ENCODE assay signal across 8 mouse cellular contexts in the genomic region with DNA sequence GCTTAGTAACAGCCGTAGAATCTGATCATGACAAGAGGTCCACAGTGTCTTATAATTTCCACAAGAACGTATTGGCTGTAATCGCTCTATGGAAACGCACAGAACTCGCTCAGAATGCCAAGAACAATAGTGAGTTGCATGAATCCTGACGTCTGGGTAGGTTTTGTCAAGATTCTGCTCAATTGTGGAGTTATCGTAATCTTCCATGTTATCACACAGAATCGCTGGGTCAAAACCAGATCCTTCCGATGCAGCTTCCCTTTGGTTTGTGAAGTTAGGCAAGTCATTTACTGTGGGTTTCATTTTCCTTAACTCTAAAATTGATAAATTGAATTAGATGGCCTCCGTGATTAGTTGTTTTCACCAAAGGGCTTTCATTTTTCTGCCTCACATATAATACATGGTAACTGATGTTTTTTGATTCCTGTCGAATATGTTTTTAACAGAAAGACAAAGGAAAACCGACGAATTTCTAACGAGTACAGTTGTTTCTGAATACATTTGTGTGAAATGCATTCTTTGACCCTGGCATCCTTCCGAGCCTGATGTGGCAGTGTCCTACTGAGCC. TPM values are rescaled to one million over a fixed set of nuclear protein-coding genes. Genes with fewer than 3 reads are reported as not detected.
DNase-seq lines count a peak whose midpoint lies in the region; ATAC-seq and TF ChIP-seq lines count a peak whose summit lies in the region.

No protein-coding gene starts in this region.

- H3K27me3 ChIP-seq in forebrain, embryonic 16.5 days (replicated peaks; ENCODE audit: control insufficient read depth, insufficient read depth, low read length): no peaks in the 10 kb centered on the region
- no peaks in the 10 kb centered on the region for H3K27me3 ChIP-seq in limb, embryonic 14.5 days (ENCODE audit: control insufficient read depth, insufficient read depth, low read length)

- no peaks in the 10 kb centered on the region for H3K36me3 ChIP-seq in forebrain, embryonic 16.5 days (ENCODE audit: control insufficient read depth, insufficient read depth)
- H3K36me3 ChIP-seq in limb, embryonic 14.5 days (ENCODE audit: control insufficient read depth, insufficient read depth, low read length): no peaks in the 10 kb centered on the region

- WGBS in forebrain, embryonic 16.5 days: 49% methylated on average over 15 of the region's 15 CpGs
- 51% methylated on average over 15 of the region's 15 CpGs for WGBS in limb, embryonic 14.5 days

- peaks cover 3% of the 10 kb centered on the region; the same call in 1 of the 2 replicates for H3K4me1 ChIP-seq in bone marrow macrophage, adult 2 months (ENCODE audit: control insufficient read depth, insufficient read depth, low read length)
- peaks cover 6% of the 10 kb centered on the region for H3K4me1 ChIP-seq in forebrain, embryonic 16.5 days (replicated peaks; ENCODE audit: control insufficient read depth, insufficient read depth, low read length)
- H3K4me1 ChIP-seq in limb, embryonic 14.5 days (ENCODE audit: control insufficient read depth, insufficient read depth, low read length): 0 out of 2 replicates have a peak, but pooled peaks cover 3% of the 10 kb centered on the region

- no peak for ATAC-seq in forebrain, embryonic 16.5 days
- ATAC-seq in limb, embryonic 14.5 days (ENCODE audit: low FRiP score, low read depth): no peak

- H3K27ac ChIP-seq in bone marrow macrophage, adult 2 months (ENCODE audit: insufficient read depth, low read depth, low read length): no peak overlapping the region
- H3K27ac ChIP-seq in forebrain, embryonic 16.5 days (ENCODE audit: low read length): peak overlapping the region; percentile 34
- no peak overlapping the region for H3K27ac ChIP-seq in limb, embryonic 14.5 days (replicated peaks; ENCODE audit: low read depth, low read length)

- peak overlapping the region; percentile 60 for H3K4me3 ChIP-seq in bone marrow macrophage, adult 2 months (ENCODE audit: insufficient read depth, low read length)
- peak overlapping the region; percentile 90 for H3K4me3 ChIP-seq in forebrain, embryonic 16.5 days (replicated peaks; ENCODE audit: low read length)
- H3K4me3 ChIP-seq in limb, embryonic 14.5 days (replicated peaks; ENCODE audit: low read length): peak overlapping the region; percentile 97

- H3K9me3 ChIP-seq in forebrain, embryonic 16.5 days (ENCODE audit: control insufficient read depth, low read length): no peaks in the 10 kb centered on the region
- H3K9me3 ChIP-seq in limb, embryonic 14.5 days (ENCODE audit: control insufficient read depth, low read length): no peaks in the 10 kb centered on the region

- H3K9ac ChIP-seq in forebrain, embryonic 16.5 days (replicated peaks; ENCODE audit: low read depth, low read length): peak overlapping the region; percentile 24
- peak overlapping the region; percentile 40; the same call in 1 of the 2 replicates for H3K9ac ChIP-seq in limb, embryonic 14.5 days (ENCODE audit: low read depth, low read length, severe bottlenecking)

- peak overlapping the region; percentile 45 for H3K4me2 ChIP-seq in forebrain, embryonic 16.5 days (ENCODE audit: low read length)
- peak overlapping the region; percentile 48 for H3K4me2 ChIP-seq in limb, embryonic 14.5 days (replicated peaks; ENCODE audit: low read depth, low read length, severe bottlenecking)

- no peak for TF ChIP-seq POLR2A in bone marrow macrophage, adult 2 months (IDR thresholded peaks at IDR 0.05; ENCODE audit: borderline replicate concordance, low read depth, low read length)
- no peak for TF ChIP-seq POLR2A in limb, embryonic 14.5 days (IDR thresholded peaks at IDR 0.05; ENCODE audit: borderline replicate concordance, extremely low read depth, insufficient read depth, insufficient read length)

- no peak for TF ChIP-seq CTCF in bone marrow macrophage, adult 2 months (IDR thresholded peaks at IDR 0.05; ENCODE audit: low read depth, low read length)

- DNase-seq in layer of hippocampus, adult 11-12 months (ENCODE audit: low spot score): peak; percentile 6
- no peak for DNase-seq in layer of hippocampus, postnatal 36 days
- DNase-seq in limb, embryonic 14.5 days (ENCODE audit: low spot score): peak; percentile 9
- peak; percentile 5 for DNase-seq in retina, embryonic 14.5 days (ENCODE audit: low spot score)
- no peak for DNase-seq in ovary, postnatal 10 days (ENCODE audit: low spot score)
- no peak for DNase-seq in adrenal gland, postnatal 4 days (ENCODE audit: low spot score in 2 of 2)

RNA-seq across cellular contexts. Expression of gene Dcaf1, which starts 0.5 kb away (rescaled TPM):
- 10 to 100 TPM; 31.6 to 44.6 TPM for total RNA-seq in layer of hippocampus, postnatal 36 days (2021)
- polyA plus RNA-seq in bone marrow macrophage, adult 2 months (2012; ENCODE audit: insufficient read depth, insufficient read length, missing spikeins): 6.5 and 7.2 TPM in 2 replicates
- polyA plus RNA-seq in forebrain, embryonic 16.5 days (2015; fragmentation: Nextera tagmentation; extraction: Ambion mirVana): 23.9 and 24.9 TPM in 2 replicates
- polyA plus RNA-seq in limb, embryonic 14.5 days (2012; rRNA removed): 27.6 and 29.4 TPM in 2 replicates
- 17.2 and 18.4 TPM in 2 replicates for polyA plus RNA-seq in limb, embryonic 14.5 days (2014; fragmentation: Nextera tagmentation; extraction: Ambion mirVana)
- total RNA-seq in adrenal gland, postnatal 4 days (2021): 10 to 100 TPM; 34.1 to 39.8 TPM

RNA-seq across cellular contexts. Expression of gene Rad54l2, which starts 32.1 kb away (rescaled TPM):
- 10 to 100 TPM; 16.8 to 17.8 TPM for total RNA-seq in layer of hippocampus, postnatal 36 days (2021)
- 7.6 and 8.5 TPM in 2 replicates for polyA plus RNA-seq in bone marrow macrophage, adult 2 months (2012; ENCODE audit: insufficient read depth, insufficient read length, missing spikeins)
- polyA plus RNA-seq in forebrain, embryonic 16.5 days (2015; fragmentation: Nextera tagmentation; extraction: Ambion mirVana): 6.9 and 8.7 TPM in 2 replicates
- polyA plus RNA-seq in limb, embryonic 14.5 days (2012; rRNA removed): 12.9 and 23.4 TPM in 2 replicates
- polyA plus RNA-seq in limb, embryonic 14.5 days (2014; fragmentation: Nextera tagmentation; extraction: Ambion mirVana): 4.3 and 4.7 TPM in 2 replicates
- total RNA-seq in adrenal gland, postnatal 4 days (2021): 10 to 100 TPM; 27.5 to 27.8 TPM

Comparison
In these comparisons a context has a peak if more than half of its experiments do, and no peak if none do; other contexts are left out.
1. DNase-seq: peak in layer of hippocampus, adult 11-12 months (single experiment), limb, embryonic 14.5 days (single experiment) and retina, embryonic 14.5 days (single experiment); none in layer of hippocampus, postnatal 36 days (0 of 2), ovary, postnatal 10 days (single experiment) and adrenal gland, postnatal 4 days (0 of 2).
2. Peak in every context shown above with its lines, with median percentiles within 50 percentile points of each other: H3K4me3 ChIP-seq.